Mouse (Mus musculus) embryonic facial prominence, embryonic 10.5 days (tissue): ENCODE data around the gene Scamp2. TPM values are rescaled to one million over a fixed set of nuclear protein-coding genes. Genes with fewer than 3 reads are reported as not detected.
A peak's percentile ranks its signal among the peaks of the same experiment; 100 is the strongest.

Experiments used
- DNase-seq: peaks from one replicate; pipeline ENCODE4 v3.0.0-alpha.2; 2017; ENCODE audit warnings: low spot score
- H3K27ac ChIP-seq: fragments of 300-500 bp; sonication (generic); replicated peaks from 2 replicates; pipeline ENCODE4 v1.5.1; 2016; ENCODE audit warnings: mild to moderate bottlenecking
- H3K27me3 ChIP-seq: fragments of 300-500 bp; sonication (generic); replicated peaks from 2 replicates; pipeline ENCODE4 v1.6.1; 2016; ENCODE audit warnings: low read depth, mild to moderate bottlenecking; ENCODE audit not compliant: poor library complexity, severe bottlenecking
- H3K36me3 ChIP-seq: fragments of 300-500 bp; sonication (generic); replicated peaks from 2 replicates; pipeline ENCODE4 v1.6.1; 2016; ENCODE audit warnings: mild to moderate bottlenecking, moderate library complexity
- H3K4me1 ChIP-seq: fragments of 300-500 bp; sonication (generic); 2 replicates; pipeline ENCODE4 v1.6.1; 2016
- H3K4me3 ChIP-seq: fragments of 300-500 bp; sonication (generic); 2 replicates; pipeline ENCODE4 v1.5.1; 2016; ENCODE audit warnings: mild to moderate bottlenecking, moderate library complexity
- H3K9me3 ChIP-seq: fragments of 300-500 bp; sonication (generic); 2 replicates; pipeline ENCODE4 v1.6.1; 2016; ENCODE audit warnings: mild to moderate bottlenecking
- WGBS: fragments of 180-500 bp; shearing (Covaris S2); methylation state at CpG from one replicate; pipeline ENCODE4 v1.1.7; 2016; 5-methylcytosine and 5-hydroxymethylcytosine counted together
- polyA plus RNA-seq: library from polyadenylated mRNA; unstranded; fragments of >200 nt; fragmentation: Nextera tagmentation; extraction: Ambion mirVana; gene quantifications from 2 replicates; pipeline ENCODE4 v1.2.1, GENCODE M21; 2016

Scamp2 gene
- polyA plus RNA-seq, 1 experiment from 2014 or later = 44.1 TPM

DNA sequence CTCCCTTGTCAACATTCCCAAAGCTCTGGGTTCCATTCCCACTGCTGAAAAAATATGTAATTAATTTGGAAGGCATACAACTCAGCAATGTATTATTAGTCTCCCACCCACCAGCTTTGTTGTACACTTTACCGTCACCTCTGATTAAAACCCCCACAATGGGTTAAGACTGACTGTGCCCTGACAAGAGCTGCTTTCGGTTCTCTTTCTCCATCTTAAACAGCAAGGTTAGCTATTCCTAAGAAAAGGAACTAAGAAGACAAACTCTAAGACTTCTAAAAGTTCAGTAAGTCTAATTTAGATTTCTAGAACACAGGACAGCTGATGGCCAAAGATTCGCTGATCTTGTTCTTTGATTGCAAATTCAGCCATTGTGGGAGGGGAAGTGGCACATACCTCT is 3.5 kb upstream of the Scamp2 start:
- H3K9me3 ChIP-seq = no peaks in the 10 kb centered on the region
- no peaks in the 10 kb centered on the region for H3K36me3 ChIP-seq
- no peak overlapping the region for H3K4me3 ChIP-seq
- no peak overlapping the region for H3K27ac ChIP-seq
- H3K4me1 ChIP-seq = peaks cover 27% of the 10 kb centered on the region
- no peaks in the 10 kb centered on the region for H3K27me3 ChIP-seq
- WGBS = 82% methylated on average over 3 of the region's 3 CpGs
- no peak for DNase-seq

GRCm38 (mm10) chr9:57558625-57559024 is 2.1 kb upstream of the Scamp2 start:
- Histone ChIP-seq H3K36me3 (0 out of 2 replicates have a peak, but pooled peaks cover 3% of the 10 kb centered on the region), H3K27me3 (no peaks in the 10 kb centered on the region), H3K4me1 (peaks cover 33% of the 10 kb centered on the region), H3K4me3 (no peak overlapping the region), H3K9me3 (no peaks in the 10 kb centered on the region), H3K27ac (no peak overlapping the region)
- WGBS = 84% methylated on average over 4 of the region's 4 CpGs
- no peak for DNase-seq

- no peak overlapping the region for H3K4me3 ChIP-seq
- no peaks in the 10 kb centered on the region for H3K9me3 ChIP-seq
- WGBS = 71% methylated on average over 2 of the region's 2 CpGs
- H3K4me1 ChIP-seq = peaks cover 26% of the 10 kb centered on the region
- no peaks in the 10 kb centered on the region for H3K27me3 ChIP-seq
- no peak for DNase-seq
- H3K27ac ChIP-seq = no peak overlapping the region
- 0 out of 2 replicates have a peak, but pooled peaks cover 3% of the 10 kb centered on the region for H3K36me3 ChIP-seq
Observed at GRCm38 (mm10) chr9:57559568-57559967, 1.2 kb upstream of the Scamp2 start.

- Histone ChIP-seq H3K9me3 (no peaks in the 10 kb centered on the region), H3K4me1 (peaks cover 27% of the 10 kb centered on the region), H3K27ac (peak overlapping the region; percentile 81), H3K27me3 (no peaks in the 10 kb centered on the region), H3K4me3 (peak overlapping the region; percentile 69), H3K36me3 (0 out of 2 replicates have a peak, but pooled peaks cover 3% of the 10 kb centered on the region)
- 27% methylated on average over 7 of the region's 7 CpGs for WGBS
- DNase-seq = no peak
Observed at GRCm38 (mm10) chr9:57560263-57560662, 480 bp upstream of the Scamp2 start.

DNA sequence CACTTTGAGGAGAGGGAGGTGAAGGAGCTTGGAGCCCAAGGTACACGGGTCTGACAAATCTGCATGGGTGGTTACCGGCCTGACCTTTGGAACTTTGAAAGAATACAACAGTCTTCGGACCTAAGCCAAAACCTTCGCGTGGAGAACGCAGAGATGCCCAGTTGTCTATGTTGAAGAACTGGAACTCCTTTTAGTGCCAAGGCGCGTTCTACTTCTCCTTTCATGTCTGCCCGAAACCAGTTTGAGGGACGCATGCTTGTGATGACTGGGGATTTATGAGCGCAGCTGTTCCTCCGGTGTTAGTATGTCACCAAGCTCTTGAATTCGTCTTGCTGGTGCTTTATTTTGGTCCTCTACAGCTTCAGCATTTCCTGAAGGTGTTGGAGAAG is 962 bp downstream of the Scamp2 start:
- H3K4me1 ChIP-seq = peaks cover 37% of the 10 kb centered on the region
- H3K4me3 ChIP-seq = peak overlapping the region; percentile 69
- DNase-seq = no peak
- H3K9me3 ChIP-seq = no peaks in the 10 kb centered on the region
- no peaks in the 10 kb centered on the region for H3K27me3 ChIP-seq
- 78% methylated on average over 13 of the region's 13 CpGs for WGBS
- no peak overlapping the region for H3K27ac ChIP-seq
- 0 out of 2 replicates have a peak, but pooled peaks cover 3% of the 10 kb centered on the region for H3K36me3 ChIP-seq

DNA sequence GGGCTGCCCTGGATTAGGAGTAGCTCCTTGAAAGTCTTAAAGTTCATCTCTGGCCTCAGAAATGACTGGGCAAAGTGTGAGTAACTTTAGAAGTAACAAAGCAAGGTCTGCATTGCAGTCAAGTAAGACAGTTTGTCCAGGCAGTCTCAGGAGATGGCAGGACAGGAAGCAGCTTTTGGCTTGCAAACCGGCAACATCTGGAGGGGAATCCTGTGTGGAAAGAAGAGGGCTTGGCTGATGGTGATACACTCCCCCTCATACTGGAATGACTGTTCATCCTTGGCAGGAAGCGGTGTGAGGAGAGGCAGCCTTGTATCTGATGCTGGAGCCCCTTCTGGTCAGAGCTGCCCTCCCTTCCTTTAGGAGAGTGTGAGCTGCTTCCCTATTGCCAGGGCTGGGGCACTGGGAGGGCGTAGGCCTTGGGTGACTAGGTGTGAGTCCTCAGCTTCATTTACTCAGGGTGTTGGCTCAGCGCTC is 2.2 kb downstream of the Scamp2 start:
- no peak for DNase-seq
- peaks cover 5% of the 10 kb centered on the region for H3K36me3 ChIP-seq
- no peaks in the 10 kb centered on the region for H3K27me3 ChIP-seq
- no peak overlapping the region for H3K27ac ChIP-seq
- peaks cover 37% of the 10 kb centered on the region for H3K4me1 ChIP-seq
- H3K9me3 ChIP-seq = no peaks in the 10 kb centered on the region
- 65% methylated on average over 4 of the region's 4 CpGs for WGBS
- H3K4me3 ChIP-seq = no peak overlapping the region

GRCm38 (mm10) chr9:57564609-57565008 is 3.9 kb downstream of the Scamp2 start:
- 91% methylated on average over 6 of the region's 6 CpGs for WGBS
- Histone ChIP-seq H3K4me1 (peaks cover 37% of the 10 kb centered on the region), H3K27ac (no peak overlapping the region), H3K9me3 (no peaks in the 10 kb centered on the region), H3K27me3 (no peaks in the 10 kb centered on the region), H3K4me3 (no peak overlapping the region), H3K36me3 (peaks cover 21% of the 10 kb centered on the region)
- DNase-seq = no peak

- Histone ChIP-seq H3K27ac (no peak overlapping the region), H3K36me3 (peaks cover 31% of the 10 kb centered on the region), H3K9me3 (no peaks in the 10 kb centered on the region), H3K4me1 (peaks cover 31% of the 10 kb centered on the region), H3K27me3 (no peaks in the 10 kb centered on the region), H3K4me3 (no peak overlapping the region)
- no peak for DNase-seq
- WGBS = 45% methylated on average over 10 of the region's 10 CpGs
Observed at GRCm38 (mm10) chr9:57565741-57566221, 5.0 kb downstream of the Scamp2 start.

GRCm38 (mm10) chr9:57566846-57567245 is 6.1 kb downstream of the Scamp2 start:
- peaks cover 41% of the 10 kb centered on the region for H3K36me3 ChIP-seq
- H3K4me1 ChIP-seq = peaks cover 23% of the 10 kb centered on the region
- H3K4me3 ChIP-seq = no peak overlapping the region
- WGBS = 61% methylated on average over 8 of the region's 8 CpGs
- no peak for DNase-seq
- H3K9me3 ChIP-seq = no peaks in the 10 kb centered on the region
- no peaks in the 10 kb centered on the region for H3K27me3 ChIP-seq
- no peak overlapping the region for H3K27ac ChIP-seq

DNA sequence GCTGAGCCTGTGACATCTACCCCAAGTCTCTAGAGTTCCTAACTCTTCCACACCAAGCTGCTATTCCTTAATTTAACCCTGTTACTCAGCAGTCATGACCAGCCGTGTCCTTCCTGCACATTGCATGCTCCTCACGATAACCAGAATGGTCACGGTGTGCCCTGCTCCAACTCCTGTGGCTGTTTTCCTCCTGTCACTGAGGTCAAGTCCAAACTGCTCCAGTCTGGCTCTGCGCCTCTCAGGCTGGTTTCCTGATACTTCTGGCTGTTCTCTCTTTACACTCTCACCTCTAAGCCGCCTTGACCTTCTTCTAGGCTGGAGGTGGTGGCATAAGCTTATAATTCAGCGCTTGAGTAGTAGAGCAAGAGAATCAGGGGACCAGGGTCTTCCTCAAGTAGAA is 7.8 kb downstream of the Scamp2 start:
- no peak overlapping the region for H3K4me3 ChIP-seq
- H3K4me1 ChIP-seq = peaks cover 11% of the 10 kb centered on the region
- peaks cover 46% of the 10 kb centered on the region for H3K36me3 ChIP-seq
- H3K9me3 ChIP-seq = no peaks in the 10 kb centered on the region
- no peak overlapping the region for H3K27ac ChIP-seq
- DNase-seq = no peak
- no peaks in the 10 kb centered on the region for H3K27me3 ChIP-seq
- 90% methylated on average over 6 of the region's 6 CpGs for WGBS

DNA sequence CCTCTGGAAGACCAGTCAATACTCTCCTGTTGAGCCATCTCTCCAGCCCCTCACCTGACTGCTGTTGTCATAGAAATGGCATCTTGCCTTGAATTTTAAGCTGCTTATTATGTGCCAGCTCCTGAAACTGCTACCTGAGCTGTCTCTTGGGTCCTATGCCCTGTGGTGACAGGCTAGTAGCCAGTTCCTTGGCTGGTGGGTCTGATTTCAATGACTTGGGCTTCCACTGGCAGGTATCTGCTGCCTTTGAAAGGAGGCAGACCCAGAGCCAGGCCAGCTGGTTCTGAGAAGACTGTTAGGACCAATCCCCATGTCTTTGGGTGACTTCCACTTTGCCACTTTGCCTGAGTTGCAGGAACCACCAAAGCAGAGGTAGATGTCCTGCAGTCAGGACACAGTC is 13.7 kb downstream of the Scamp2 start:
- Histone ChIP-seq H3K36me3 (peaks cover 60% of the 10 kb centered on the region), H3K27ac (no peak overlapping the region)

DNA sequence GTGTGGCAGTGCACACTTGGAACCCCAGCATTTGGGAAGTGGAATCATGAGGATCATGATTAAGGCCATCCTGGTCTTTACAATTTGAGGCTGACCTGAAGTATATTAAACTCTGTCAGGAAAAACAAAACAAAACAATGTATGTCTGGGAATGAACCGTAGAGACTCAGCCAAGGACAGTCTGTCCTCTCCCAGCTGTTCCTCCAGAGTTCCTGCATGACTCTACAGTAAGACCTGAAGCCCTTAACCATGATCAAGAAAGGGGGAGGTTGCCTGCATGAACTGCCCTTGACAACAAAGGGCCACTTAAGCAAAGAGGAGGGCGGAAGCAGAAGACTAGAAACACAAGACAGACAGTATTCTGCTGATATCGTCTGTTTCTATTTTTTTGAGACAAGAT is 14.8 kb downstream of the Scamp2 start:
- no peaks in the 10 kb centered on the region for H3K27me3 ChIP-seq
- H3K4me3 ChIP-seq = no peak overlapping the region
- no peaks in the 10 kb centered on the region for H3K9me3 ChIP-seq
- DNase-seq = no peak
- 0 out of 2 replicates have a peak, but pooled peaks cover 6% of the 10 kb centered on the region for H3K4me1 ChIP-seq
- peaks cover 61% of the 10 kb centered on the region for H3K36me3 ChIP-seq
- WGBS = 86% methylated on average over 3 of the region's 3 CpGs
- H3K27ac ChIP-seq = no peak overlapping the region

More for the DNA sequence above, 13.7 kb downstream of the Scamp2 start:
- no peak for DNase-seq
- Histone ChIP-seq H3K4me3 (no peak overlapping the region), H3K27me3 (no peaks in the 10 kb centered on the region), H3K9me3 (no peaks in the 10 kb centered on the region), H3K4me1 (0 out of 2 replicates have a peak, but pooled peaks cover 6% of the 10 kb centered on the region)

- Histone ChIP-seq H3K27ac (no peak overlapping the region), H3K9me3 (no peaks in the 10 kb centered on the region), H3K27me3 (no peaks in the 10 kb centered on the region), H3K36me3 (peaks cover 63% of the 10 kb centered on the region), H3K4me3 (no peak overlapping the region), H3K4me1 (0 out of 2 replicates have a peak, but pooled peaks cover 6% of the 10 kb centered on the region)
- 83% methylated on average over 6 of the region's 6 CpGs for WGBS
- DNase-seq = no peak
Observed at GRCm38 (mm10) chr9:57577144-57577849, 16.6 kb downstream of the Scamp2 start.
